Mouse (Mus musculus) thymus, postnatal 10 days (tissue): ENCODE measurements around the gene Prps1l1.

Experiments used
- DNase-seq, 2 experiments: peaks; one replicate each; pipeline ENCODE4 v3.0.0; 2021; ENCODE audit warnings: low spot score in 2 of 2

Gene Prps1l1

DNA sequence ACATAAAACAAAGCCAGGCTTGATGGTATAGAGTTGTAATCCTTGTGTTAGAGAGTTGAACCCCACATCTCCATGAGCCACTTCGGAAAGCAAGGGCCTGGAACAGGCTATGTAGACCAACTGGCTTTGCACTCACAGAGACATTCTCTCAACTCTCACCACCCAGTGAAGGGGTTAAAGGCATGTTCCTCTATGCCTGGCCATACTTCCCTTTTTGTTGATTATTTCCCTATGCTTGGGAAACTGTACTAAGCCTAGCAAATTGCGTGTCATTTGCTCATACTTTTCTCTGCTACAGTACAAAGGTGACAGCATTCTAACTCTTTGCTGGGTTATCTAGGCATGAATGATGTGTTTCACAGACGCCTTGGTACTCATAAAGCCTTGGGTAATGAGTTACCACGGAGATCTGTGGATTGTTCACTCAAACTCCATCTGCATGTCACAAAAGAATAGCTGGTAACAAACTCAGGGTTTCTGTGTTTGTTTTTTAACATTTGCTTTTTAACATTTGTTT is 41.4 kb downstream of the Prps1l1 start:
- DNase-seq = no peak

DNA sequence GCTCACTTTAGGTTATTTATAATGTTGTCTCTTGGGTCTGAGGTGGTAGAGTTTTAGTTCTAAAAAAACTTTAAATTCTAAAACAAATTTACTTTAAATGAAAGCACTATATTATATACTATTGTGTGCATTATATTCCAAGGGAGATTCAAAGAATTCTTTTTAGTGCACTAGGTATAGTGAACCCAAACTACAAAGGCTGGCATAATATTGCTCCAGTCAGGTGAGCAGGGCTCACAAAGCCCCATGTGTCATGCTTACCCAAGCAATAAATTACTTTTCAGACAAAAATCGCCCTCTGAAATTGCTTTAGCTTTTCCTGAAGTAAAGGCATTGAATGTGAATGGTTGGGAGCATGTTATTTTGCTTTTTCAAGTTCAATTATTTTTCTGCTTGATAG is 43.0 kb downstream of the Prps1l1 start:
- DNase-seq = no peak
